ENCODE assay signal across 15 mouse cellular contexts in genomic region chr10:88317151-88317550, GRCm38 (mm10).
"Had no signal": no experiment of that assay in that cellular context is flagged by ENCODE, and none has a peak within 500 bp of the region (broad histone marks: within the 10 kb centered on the region; RNA-seq: fewer than 3 reads in every experiment).

No protein-coding gene starts in this region.

- DNase-seq: cerebellum, adult 8-10 months; cerebellum, adult 9-10 months; cerebellum, adult 9-11 months; cerebellum, postnatal 10 days; cerebellum, postnatal 14 days; cerebellum, postnatal 25 days; cerebellum, postnatal 36 days; embryo, embryonic 11 days; forebrain, postnatal 0 days; gastrocnemius, adult 2 months; gastrocnemius, postnatal 10 days; gastrocnemius, postnatal 14 days; gastrocnemius, postnatal 25 days; gastrocnemius, postnatal 36 days; heart, adult 2 months had no signal
